Mouse (Mus musculus) G1E (cell line): ENCODE results near the gene Lpar2. TPM values are rescaled to one million over a fixed set of nuclear protein-coding genes. Genes with fewer than 3 reads are reported as not detected.

Source experiments
- ATAC-seq: 2 replicates; pipeline ENCODE4 v1.8.0; 2016; ENCODE audit warnings: mild to moderate bottlenecking; ENCODE audit not compliant: insufficient number of reproducible peaks, poor library complexity, low FRiP score, severe bottlenecking; ENCODE audit errors: extremely low read depth
- DNase-seq: peaks from one replicate; pipeline ENCODE4 v3.0.0; 2012; ENCODE audit warnings: low spot score
- H3K27me3 ChIP-seq: 2 replicates; pipeline ENCODE4 v1.6.1; 2012; ENCODE audit warnings: mild to moderate bottlenecking, low read length, inconsistent platforms; ENCODE audit not compliant: insufficient read depth
- H3K36me3 ChIP-seq: replicated peaks from 2 replicates; pipeline ENCODE3; 2012; ENCODE audit warnings: mild to moderate bottlenecking, inconsistent platforms
- H3K4me1 ChIP-seq: 2 replicates; pipeline ENCODE4 v1.6.1; 2012; ENCODE audit warnings: low read depth, low read length, inconsistent platforms, mixed read lengths; ENCODE audit not compliant: insufficient read depth
- H3K4me3 ChIP-seq: 2 replicates; pipeline ENCODE4 v1.5.1; 2012; ENCODE audit warnings: low read depth, mild to moderate bottlenecking, inconsistent platforms, low read length, moderate library complexity, mixed read lengths
- H3K9me3 ChIP-seq: replicated peaks from 2 replicates; pipeline ENCODE4 v1.6.1; 2012; ENCODE audit warnings: inconsistent platforms
- CTCF ChIP-seq: IDR thresholded peaks from 2 replicates; pipeline ENCODE4 v1.5.1; 2012; ENCODE audit warnings: low read depth, low read length, inconsistent platforms, mixed read lengths
- GATA1 ChIP-seq: IDR thresholded peaks from 2 replicates; pipeline ENCODE4 v1.6.1; 2012; ENCODE audit warnings: borderline replicate concordance, low read length, inconsistent platforms, mixed read lengths
- GATA2 ChIP-seq: IDR thresholded peaks from 2 replicates; pipeline ENCODE4 v1.6.1; 2012; ENCODE audit warnings: low read depth, low read length, inconsistent platforms, borderline replicate concordance
- POLR2AphosphoS5 ChIP-seq: IDR thresholded peaks from 2 replicates; pipeline ENCODE4 v1.6.1; 2012; ENCODE audit warnings: low read depth, low read length, inconsistent platforms; ENCODE audit not compliant: insufficient replicate concordance
- TAL1 ChIP-seq: conservative IDR thresholded peaks from 2 replicates; pipeline ENCODE4 v1.6.1; 2012; ENCODE audit warnings: low read depth, low read length, inconsistent platforms, mixed read lengths
- polyA plus RNA-seq: library from polyadenylated mRNA; stranded (reverse); fragments of >175 nt; gene quantifications from 2 replicates; pipeline ENCODE4 v1.2.3, GENCODE M21; 2012
- total RNA-seq, 2 experiments: library from RNA; stranded (forward) in 1 of 2; stranded (reverse) in 1 of 2; fragments of 200-1000 nt in 1 of 2; fragments of >200 nt in 1 of 2; fragmentation: Nextera tagmentation in 1 of 2; gene quantifications; 2 replicates each; pipeline ENCODE4 v1.2.3; 2014 to 2017

Lpar2 gene
- total and polyA plus RNA-seq, 3 experiments: 0.69 to 4.3 (median 1.8) TPM

- no peak overlapping the region for H3K4me3 ChIP-seq
- H3K9me3 ChIP-seq: no peaks in the 10 kb centered on the region
- no peaks in the 10 kb centered on the region for H3K36me3 ChIP-seq
- H3K27me3 ChIP-seq: no peaks in the 10 kb centered on the region; the same call in none of the 2 replicates
- no peak for TF ChIP-seq GATA2
- TF ChIP-seq POLR2AphosphoS5: no peak
- no peak for TF ChIP-seq CTCF
- no peak for TF ChIP-seq TAL1
- no peak for TF ChIP-seq GATA1
- DNase-seq (no peak), ATAC-seq (no peak)
- H3K4me1 ChIP-seq: peaks cover 13% of the 10 kb centered on the region
Measured at GRCm38 (mm10) chr8:69837057-69837682, 14.9 kb downstream of the Lpar2 start.

GRCm38 (mm10) chr8:69847167-69848065, 25.2 kb downstream of the Lpar2 start:
- TF ChIP-seq POLR2AphosphoS5 (no peak), TAL1 (no peak)
- Histone ChIP-seq H3K4me1 (peaks cover 22% of the 10 kb centered on the region), H3K36me3 (no peaks in the 10 kb centered on the region), H3K27me3 (no peaks in the 10 kb centered on the region), H3K9me3 (no peaks in the 10 kb centered on the region), H3K4me3 (no peak overlapping the region)
- no peak for ATAC-seq
- DNase-seq: no peak

GRCm38 (mm10) chr8:69848951-69849350, 26.7 kb downstream of the Lpar2 start:
- ATAC-seq (no peak), DNase-seq (no peak)
- no peak overlapping the region for H3K4me3 ChIP-seq
- H3K27me3 ChIP-seq: no peaks in the 10 kb centered on the region
- H3K4me1 ChIP-seq: peaks cover 22% of the 10 kb centered on the region
- TF ChIP-seq TAL1 (no peak), POLR2AphosphoS5 (no peak), GATA2 (no peak), CTCF (no peak), GATA1 (no peak)
- no peaks in the 10 kb centered on the region for H3K36me3 ChIP-seq
- no peaks in the 10 kb centered on the region for H3K9me3 ChIP-seq

GRCm38 (mm10) chr8:69849899-69850298, 27.7 kb downstream of the Lpar2 start:
- no peak for ATAC-seq
- no peaks in the 10 kb centered on the region for H3K27me3 ChIP-seq
- no peaks in the 10 kb centered on the region for H3K9me3 ChIP-seq
- H3K4me3 ChIP-seq: no peak overlapping the region
- DNase-seq: no peak
- H3K36me3 ChIP-seq: no peaks in the 10 kb centered on the region
- TF ChIP-seq GATA2 (no peak), POLR2AphosphoS5 (no peak), CTCF (no peak), GATA1 (no peak), TAL1 (no peak)
- H3K4me1 ChIP-seq: peaks cover 20% of the 10 kb centered on the region

GRCm38 (mm10) chr8:69850926-69851506, 28.8 kb downstream of the Lpar2 start:
- Histone ChIP-seq H3K4me1 (peaks cover 18% of the 10 kb centered on the region), H3K27me3 (peaks cover 4% of the 10 kb centered on the region; the same call in 1 of the 2 replicates), H3K9me3 (no peaks in the 10 kb centered on the region), H3K4me3 (no peak overlapping the region; the same call in 1 of the 2 replicates), H3K36me3 (no peaks in the 10 kb centered on the region)
- no peak for TF ChIP-seq GATA1
- TF ChIP-seq TAL1: no peak
- TF ChIP-seq CTCF: no peak
- no peak for TF ChIP-seq POLR2AphosphoS5
- no peak for TF ChIP-seq GATA2
- DNase-seq (peak; percentile 40), ATAC-seq (0 out of 2 replicates have a peak, but pooled peaks have one; percentile 15)

GRCm38 (mm10) chr8:69853869-69854268, 31.6 kb downstream of the Lpar2 start:
- H3K36me3 ChIP-seq: no peaks in the 10 kb centered on the region
- ATAC-seq: no peak
- H3K27me3 ChIP-seq: peaks cover 10% of the 10 kb centered on the region; the same call in 1 of the 2 replicates
- H3K4me1 ChIP-seq: peaks cover 16% of the 10 kb centered on the region
- no peak for DNase-seq
- H3K4me3 ChIP-seq: no peak overlapping the region
- no peak for TF ChIP-seq TAL1
- no peak for TF ChIP-seq POLR2AphosphoS5
- H3K9me3 ChIP-seq: no peaks in the 10 kb centered on the region
